Mouse (Mus musculus): ENCODE data around the gene Nhs. TPM values are rescaled to one million over a fixed set of nuclear protein-coding genes. Genes with fewer than 3 reads are reported as not detected.

The Nhs gene
- total and polyA plus RNA-seq, 3 experiments = 0.04 to 0.30 (median 0.12) TPM

DNA sequence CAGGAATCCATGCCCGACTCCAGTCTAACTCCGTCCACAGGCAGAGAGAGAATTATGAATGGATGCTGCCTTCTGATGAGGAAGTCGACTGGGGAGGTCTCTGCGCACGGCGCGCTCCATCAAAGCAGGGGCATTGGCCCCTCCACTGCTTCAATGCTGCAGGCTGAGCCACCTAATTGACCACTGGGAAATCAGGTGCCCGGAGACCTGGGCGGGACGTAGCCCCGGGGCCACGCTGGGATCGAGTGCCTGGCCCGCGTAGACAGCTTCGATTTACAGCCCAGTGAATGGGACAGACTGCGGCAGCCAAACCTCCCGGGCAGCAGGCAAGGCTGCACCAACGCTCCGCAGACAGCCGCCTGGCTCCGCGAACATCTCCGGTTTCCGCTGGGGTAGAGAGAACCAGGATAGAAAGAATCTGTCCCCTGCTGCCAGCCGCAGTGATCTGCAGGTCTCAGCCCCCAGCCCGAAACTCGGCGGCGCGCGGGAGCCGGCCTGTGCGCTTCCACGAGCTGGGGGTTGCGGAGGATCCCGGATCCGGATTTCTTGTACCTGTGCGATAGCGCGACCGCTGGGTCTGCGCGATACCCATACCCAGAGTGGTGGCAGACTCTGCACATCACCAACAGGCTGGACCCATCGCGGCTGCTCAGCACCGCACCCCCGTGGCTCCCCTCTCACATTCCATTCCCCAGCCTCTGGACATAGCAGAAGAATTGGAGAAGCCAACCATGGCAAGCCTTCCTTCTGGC, 250.7 kb downstream of the Nhs start:
- Histone ChIP-seq H3K9ac (ENCODE audit: insufficient read depth, low read depth) (no peak overlapping the region), H3K27ac (ENCODE audit: insufficient read depth, low read depth) (no peak overlapping the region), H3K36me3 (replicated peaks in 1 of 2; ENCODE audit: control insufficient read depth in 1 of 2, insufficient read depth in 1 of 2, low read length in 1 of 2) (no peaks in the 10 kb centered on the region), H3K79me2 (replicated peaks; ENCODE audit: control insufficient read depth, extremely low read depth, insufficient read depth, poor library complexity, severe bottlenecking) (no peaks in the 10 kb centered on the region), H3K4me3 (replicated peaks in 1 of 3; ENCODE audit: low read depth in 2 of 3, low read length in 2 of 3, poor library complexity in 1 of 3) (no peak overlapping the region), H3K27me3 (replicated peaks) (no peaks in the 10 kb centered on the region), H3K4me1 (ENCODE audit: control insufficient read depth in 1 of 2, insufficient read depth in 2 of 2) (peaks cover 0 to 13% of the 10 kb centered on the region in 2 experiments; a peak in 2 of 4 replicates), H3K9me3 (replicated peaks; ENCODE audit: low read length) (no peaks in the 10 kb centered on the region), H3K4me2 (ENCODE audit: insufficient read depth, low read depth, poor library complexity, severe bottlenecking) (no peak overlapping the region)
- dilution Hi-C loops (cut with MboI; ENCODE audit: extremely low pct_ligation_motif_present, extremely low pct_unique_long_range_greater_than_20kb, low sequenced_read_pairs) (no loop called here), in situ Hi-C loops (cut with MboI; ENCODE audit: low pct_ligation_motif_present, low pct_unique_long_range_greater_than_20kb, low sequenced_read_pairs) (no loop called here)
- TF ChIP-seq MYC (IDR thresholded peaks at IDR 0.05; ENCODE audit: low read depth, low read length) = no peak
- no peak for TF ChIP-seq BHLHE40 (IDR thresholded peaks at IDR 0.05; ENCODE audit: low read depth, low read length)
- no peak for DNase-seq (ENCODE audit: extremely low read depth)

GRCm38 (mm10) chrX:161907595-161908592, 251.6 kb downstream of the Nhs start:
- H3K36me3 ChIP-seq (replicated peaks in 1 of 2; ENCODE audit: control insufficient read depth in 1 of 2, insufficient read depth in 1 of 2, low read length in 1 of 2) = no peaks in the 10 kb centered on the region
- no peak overlapping the region for H3K9ac ChIP-seq (ENCODE audit: insufficient read depth, low read depth)
- H3K4me3 ChIP-seq (replicated peaks in 1 of 3; ENCODE audit: low read depth in 2 of 3, low read length in 2 of 3, poor library complexity in 1 of 3) = no peak overlapping the region
- no peak overlapping the region for H3K27ac ChIP-seq (ENCODE audit: insufficient read depth, low read depth)
- H3K4me2 ChIP-seq (ENCODE audit: insufficient read depth, low read depth, poor library complexity, severe bottlenecking) = no peak overlapping the region
- peaks cover 0 to 13% of the 10 kb centered on the region in 2 experiments; a peak in 2 of 4 replicates for H3K4me1 ChIP-seq (ENCODE audit: control insufficient read depth in 1 of 2, insufficient read depth in 2 of 2)
- no peaks in the 10 kb centered on the region for H3K79me2 ChIP-seq (replicated peaks; ENCODE audit: control insufficient read depth, extremely low read depth, insufficient read depth, poor library complexity, severe bottlenecking)
- dilution Hi-C loops (cut with MboI; ENCODE audit: extremely low pct_ligation_motif_present, extremely low pct_unique_long_range_greater_than_20kb, low sequenced_read_pairs) = no loop called here
- DNase-seq (ENCODE audit: extremely low read depth) = no peak
- TF ChIP-seq TCF12 (IDR thresholded peaks at IDR 0.05; ENCODE audit: low read depth, low read length) = no peak
- no peak for TF ChIP-seq ZKSCAN1 (IDR thresholded peaks at IDR 0.05; ENCODE audit: borderline replicate concordance, low read depth, low read length)
- no peak for TF ChIP-seq MYC (IDR thresholded peaks at IDR 0.05; ENCODE audit: low read depth, low read length)
- TF ChIP-seq POLR2A (IDR thresholded peaks at IDR 0.05; ENCODE audit: low read depth, low read length) = no peak
- TF ChIP-seq CHD2 (IDR thresholded peaks at IDR 0.05; ENCODE audit: low read length) = no peak
- no peak for TF ChIP-seq ZMIZ1 (IDR thresholded peaks at IDR 0.05; ENCODE audit: low read depth, low read length)
- TF ChIP-seq MAFK (IDR thresholded peaks at IDR 0.05; ENCODE audit: insufficient replicate concordance, low read length) = no peak
- no peak for TF ChIP-seq RCOR1 (conservative IDR thresholded peaks at IDR 0.05; ENCODE audit: low read depth, low read length)
- no peak for TF ChIP-seq MAZ (IDR thresholded peaks at IDR 0.05; ENCODE audit: low read depth, low read length)
- no peak for TF ChIP-seq E2F4 (IDR thresholded peaks at IDR 0.05; ENCODE audit: insufficient replicate concordance, low read depth, low read length)
- no peak for TF ChIP-seq PAX5 (IDR thresholded peaks at IDR 0.05; ENCODE audit: low read length)
- TF ChIP-seq KAT2A (IDR thresholded peaks at IDR 0.05; ENCODE audit: insufficient replicate concordance, low read length) = no peak
- no peaks in the 10 kb centered on the region for H3K9me3 ChIP-seq (replicated peaks; ENCODE audit: low read length)
- in situ Hi-C loops (cut with MboI; ENCODE audit: low pct_ligation_motif_present, low pct_unique_long_range_greater_than_20kb, low sequenced_read_pairs) = no loop called here
- H3K27me3 ChIP-seq (replicated peaks) = no peaks in the 10 kb centered on the region
